Mouse (Mus musculus) cortical plate, adult 2 months (tissue): ENCODE measurements around the gene Wfdc10. TPM values are rescaled to one million over a fixed set of nuclear protein-coding genes. Genes with fewer than 3 reads are reported as not detected.

Experiments
- H3K27ac ChIP-seq: fragments of 200-500 bp; 2 replicates; pipeline ENCODE4 v1.5.1; 2012; ENCODE audit warnings: low read length, control low read depth, inconsistent platforms; ENCODE audit not compliant: insufficient read depth
- H3K4me1 ChIP-seq: fragments of 200-500 bp; 2 replicates; pipeline ENCODE4 v1.6.1; 2011; ENCODE audit warnings: low read length; ENCODE audit not compliant: control insufficient read depth, insufficient read depth
- H3K4me3 ChIP-seq: fragments of 200-500 bp; 2 replicates; pipeline ENCODE4 v1.5.1; 2011; ENCODE audit warnings: mild to moderate bottlenecking, low read length, control low read depth; ENCODE audit not compliant: insufficient read depth
- CTCF ChIP-seq: fragments of 200-500 bp; IDR thresholded peaks from 2 replicates; pipeline ENCODE4 v1.5.1; 2011; ENCODE audit warnings: mild to moderate bottlenecking, control low read depth, low read length; ENCODE audit not compliant: insufficient read depth; ENCODE audit errors: extremely low read depth
- POLR2A ChIP-seq: fragments of 200-500 bp; IDR thresholded peaks from 2 replicates; pipeline ENCODE4 v1.6.1; 2011; ENCODE audit warnings: mild to moderate bottlenecking, low read length, control low read depth; ENCODE audit not compliant: insufficient read depth; ENCODE audit errors: extremely low read depth
- polyA plus RNA-seq: library from polyadenylated mRNA; depleted of rRNA; stranded (reverse); fragments of >200 nt; gene quantifications from 2 replicates; pipeline ENCODE4 v1.2.3, GENCODE M21; 2012; rRNA removed

The Wfdc10 gene
- polyA plus RNA-seq, 1 experiment, result not detected

- H3K4me1 ChIP-seq, result no peaks in the 10 kb centered on the region
- H3K27ac ChIP-seq, result no peak within 1 kb of the TSS
- H3K4me3 ChIP-seq, result no peak within 1 kb of the TSS
- TF ChIP-seq CTCF (no peak), POLR2A (no peak)
Measured at GRCm38 (mm10) chr2:164684807-164685206, 29.0 kb downstream of the Wfdc10 start, which contains the start of gene Wfdc13. Wfdc13 (plus strand) TSS chr2:164685107.

GRCm38 (mm10) chr2:164698201-164698600 lies 42.4 kb downstream of the Wfdc10 start, which contains the start of gene Spint4:
Spint4 (plus strand) TSS chr2:164698501.
- TF ChIP-seq CTCF (no peak), POLR2A (no peak)
- H3K4me1 ChIP-seq, result no peaks in the 10 kb centered on the region
- H3K4me3 ChIP-seq, result no peak within 1 kb of the TSS
- H3K27ac ChIP-seq, result no peak within 1 kb of the TSS

GRCm38 (mm10) chr2:164700959-164701358 lies 45.1 kb downstream of the Wfdc10 start:
- Histone ChIP-seq H3K4me1 (no peaks in the 10 kb centered on the region), H3K27ac (no peak overlapping the region), H3K4me3 (no peak overlapping the region)
- TF ChIP-seq POLR2A (no peak), CTCF (no peak)

- no peak overlapping the region for H3K4me3 ChIP-seq
- H3K27ac ChIP-seq, result no peak overlapping the region
- TF ChIP-seq POLR2A (no peak), CTCF (no peak)
- no peaks in the 10 kb centered on the region for H3K4me1 ChIP-seq
Measured at GRCm38 (mm10) chr2:164701761-164702160, 45.9 kb downstream of the Wfdc10 start.

GRCm38 (mm10) chr2:164704235-164704634 lies 48.4 kb downstream of the Wfdc10 start:
- no peak overlapping the region for H3K4me3 ChIP-seq
- no peak overlapping the region for H3K27ac ChIP-seq
- TF ChIP-seq POLR2A, result no peak
- no peak for TF ChIP-seq CTCF

GRCm38 (mm10) chr2:164705328-164705727 lies 49.5 kb downstream of the Wfdc10 start:
- no peak overlapping the region for H3K27ac ChIP-seq
- no peak overlapping the region for H3K4me3 ChIP-seq
- TF ChIP-seq POLR2A (no peak), CTCF (no peak)
- H3K4me1 ChIP-seq, result no peaks in the 10 kb centered on the region

More at GRCm38 (mm10) chr2:164704235-164704634, 48.4 kb downstream of the Wfdc10 start:
- H3K4me1 ChIP-seq, result no peaks in the 10 kb centered on the region

GRCm38 (mm10) chr2:164705991-164706390 lies 50.1 kb downstream of the Wfdc10 start:
- Histone ChIP-seq H3K27ac (no peak overlapping the region), H3K4me1 (no peaks in the 10 kb centered on the region), H3K4me3 (no peak overlapping the region)
- TF ChIP-seq POLR2A (no peak), CTCF (no peak)

Other genes with a start within 250 kb of the Wfdc10 start
- gene Sdc4, start 212.2 kb upstream of the Wfdc10 start, polyA plus RNA-seq, result 47.1 and 50.7 TPM in 2 replicates
- 58.1 and 64.5 TPM in 2 replicates for gene Sys1, start 199.1 kb upstream of the Wfdc10 start, polyA plus RNA-seq
- 7.4 and 9.5 TPM in 2 replicates for gene Gm20458, start 195.1 kb upstream of the Wfdc10 start, polyA plus RNA-seq
- not detected in 2 replicates for gene Trp53tg5, start 182.3 kb upstream of the Wfdc10 start, polyA plus RNA-seq
- gene Dbndd2, start 169.9 kb upstream of the Wfdc10 start, polyA plus RNA-seq, result 250 and 313 TPM in 2 replicates
- gene Pigt, start 158.5 kb upstream of the Wfdc10 start, polyA plus RNA-seq, result 71.6 and 73.6 TPM in 2 replicates
- gene Wfdc2, start 93.6 kb upstream of the Wfdc10 start, polyA plus RNA-seq, result 0.49 and 1.3 TPM in 2 replicates
- not detected in 2 replicates for gene Spint3, start 82.6 kb upstream of the Wfdc10 start, polyA plus RNA-seq
- not detected in 2 replicates for gene Wfdc6a, start 70.6 kb upstream of the Wfdc10 start, polyA plus RNA-seq
- not detected in 2 replicates for gene Eppin, start 62.5 kb upstream of the Wfdc10 start, polyA plus RNA-seq
- not detected in 2 replicates for gene Wfdc6b, start 42.5 kb upstream of the Wfdc10 start, polyA plus RNA-seq
- gene Wfdc8, start 42.4 kb upstream of the Wfdc10 start, polyA plus RNA-seq, result not detected in 2 replicates
- not detected in 2 replicates for gene Wfdc16, start 17.2 kb upstream of the Wfdc10 start, polyA plus RNA-seq
- gene Wfdc9, start 537 bp downstream of the Wfdc10 start, polyA plus RNA-seq, result not detected in 2 replicates
- not detected in 2 replicates for gene Wfdc11, start 18.0 kb downstream of the Wfdc10 start, polyA plus RNA-seq
- gene Wfdc13, start 29.1 kb downstream of the Wfdc10 start, polyA plus RNA-seq, result not detected in 2 replicates
- gene Spint4, start 42.5 kb downstream of the Wfdc10 start, polyA plus RNA-seq, result not detected in 2 replicates
- not detected in 2 replicates for gene Spint5, start 59.3 kb downstream of the Wfdc10 start, polyA plus RNA-seq
- 2.4 and 2.6 TPM in 2 replicates for gene Wfdc3, start 89.9 kb downstream of the Wfdc10 start, polyA plus RNA-seq
- gene Dnttip1, start 89.9 kb downstream of the Wfdc10 start, polyA plus RNA-seq, result 35.5 and 36.4 TPM in 2 replicates
- 1.4 and 3.0 TPM in 2 replicates for gene Ube2c, start 113.9 kb downstream of the Wfdc10 start, polyA plus RNA-seq
- 1.3 and 1.6 TPM in 2 replicates for gene Tnnc2, start 123.9 kb downstream of the Wfdc10 start, polyA plus RNA-seq
- gene Snx21, start 129.8 kb downstream of the Wfdc10 start, polyA plus RNA-seq, result 55.7 and 64.2 TPM in 2 replicates
- 29.8 and 30.3 TPM in 2 replicates for gene Acot8, start 148.8 kb downstream of the Wfdc10 start, polyA plus RNA-seq
- 7.2 and 7.6 TPM in 2 replicates for gene Zswim3, start 149.1 kb downstream of the Wfdc10 start, polyA plus RNA-seq
- 17.0 and 17.3 TPM in 2 replicates for gene Zswim1, start 166.6 kb downstream of the Wfdc10 start, polyA plus RNA-seq
- 0.23 and 0.66 TPM in 2 replicates for gene Spata25, start 172.5 kb downstream of the Wfdc10 start, polyA plus RNA-seq
- 200 and 204 TPM in 2 replicates for gene Ctsa, start 176.8 kb downstream of the Wfdc10 start, polyA plus RNA-seq
- gene Neurl2, start 177.4 kb downstream of the Wfdc10 start, polyA plus RNA-seq, result 5.0 and 5.2 TPM in 2 replicates
- 172 and 186 TPM in 2 replicates for gene Pltp, start 201.7 kb downstream of the Wfdc10 start, polyA plus RNA-seq
- gene Pcif1, start 223.3 kb downstream of the Wfdc10 start, polyA plus RNA-seq, result 39.1 and 41.7 TPM in 2 replicates